Mouse (Mus musculus) embryonic facial prominence, embryonic 14.5 days (tissue): ENCODE data around the gene Gatd1. TPM values are rescaled to one million over a fixed set of nuclear protein-coding genes. Genes with fewer than 3 reads are reported as not detected.

Source experiments
- ATAC-seq: fragments of 200-750 bp; cut with Nextera tagmentation; 2 replicates; pipeline ENCODE4 v1.8.0; 2017; ENCODE audit warnings: low read depth, moderate number of reproducible peaks, moderate TSS enrichment
- DNase-seq: peaks from one replicate; pipeline ENCODE4 v3.0.0-alpha.2; 2015; ENCODE audit warnings: low spot score
- H3K27ac ChIP-seq: fragments of 300-500 bp; sonication (generic); replicated peaks from 2 replicates; pipeline ENCODE4 v1.5.1; 2014; ENCODE audit warnings: low read depth, mild to moderate bottlenecking, low read length, moderate library complexity
- H3K27me3 ChIP-seq: fragments of 300-500 bp; sonication (generic); replicated peaks from 2 replicates; pipeline ENCODE4 v1.6.1; 2014; ENCODE audit warnings: low read length; ENCODE audit not compliant: control insufficient read depth, insufficient read depth
- H3K36me3 ChIP-seq: fragments of 300-500 bp; sonication (generic); 2 replicates; pipeline ENCODE4 v1.6.1; 2014; ENCODE audit warnings: low read length, mixed read lengths; ENCODE audit not compliant: control insufficient read depth, insufficient read depth
- H3K4me1 ChIP-seq: fragments of 300-500 bp; sonication (generic); 2 replicates; pipeline ENCODE4 v1.6.1; 2014; ENCODE audit warnings: antibody characterized with exemption, low read length; ENCODE audit not compliant: control insufficient read depth, insufficient read depth
- H3K4me2 ChIP-seq: fragments of 300-500 bp; sonication (generic); 2 replicates; pipeline ENCODE4 v1.6.1; 2014; ENCODE audit warnings: low read depth, mild to moderate bottlenecking, low read length, moderate library complexity, mixed read lengths
- H3K4me3 ChIP-seq: fragments of 300-500 bp; sonication (generic); 2 replicates; pipeline ENCODE4 v1.5.1; 2014; ENCODE audit warnings: low read depth, mild to moderate bottlenecking, low read length
- H3K9ac ChIP-seq: fragments of 300-500 bp; sonication (generic); 2 replicates; pipeline ENCODE4 v1.6.1; 2014; ENCODE audit warnings: low read depth, mild to moderate bottlenecking, low read length, moderate library complexity, mixed read lengths
- H3K9me3 ChIP-seq: fragments of 300-500 bp; sonication (generic); 2 replicates; pipeline ENCODE4 v1.6.1; 2016; ENCODE audit warnings: low read length; ENCODE audit not compliant: control insufficient read depth
- WGBS: fragments of 180-500 bp; shearing (Covaris S2); extraction: QIAGEN DNeasy Blood & Tissue Kit; methylation state at CpG from one replicate; pipeline ENCODE4 v1.1.7; 2014; 5-methylcytosine and 5-hydroxymethylcytosine counted together
- polyA plus RNA-seq: library from polyadenylated mRNA; unstranded; fragments of >200 nt; fragmentation: Nextera tagmentation; extraction: Ambion mirVana; gene quantifications from 2 replicates; pipeline ENCODE4 v1.2.1, GENCODE M21; 2014

Gatd1 gene
- 37.1 and 51.1 TPM in 2 replicates for polyA plus RNA-seq

DNA sequence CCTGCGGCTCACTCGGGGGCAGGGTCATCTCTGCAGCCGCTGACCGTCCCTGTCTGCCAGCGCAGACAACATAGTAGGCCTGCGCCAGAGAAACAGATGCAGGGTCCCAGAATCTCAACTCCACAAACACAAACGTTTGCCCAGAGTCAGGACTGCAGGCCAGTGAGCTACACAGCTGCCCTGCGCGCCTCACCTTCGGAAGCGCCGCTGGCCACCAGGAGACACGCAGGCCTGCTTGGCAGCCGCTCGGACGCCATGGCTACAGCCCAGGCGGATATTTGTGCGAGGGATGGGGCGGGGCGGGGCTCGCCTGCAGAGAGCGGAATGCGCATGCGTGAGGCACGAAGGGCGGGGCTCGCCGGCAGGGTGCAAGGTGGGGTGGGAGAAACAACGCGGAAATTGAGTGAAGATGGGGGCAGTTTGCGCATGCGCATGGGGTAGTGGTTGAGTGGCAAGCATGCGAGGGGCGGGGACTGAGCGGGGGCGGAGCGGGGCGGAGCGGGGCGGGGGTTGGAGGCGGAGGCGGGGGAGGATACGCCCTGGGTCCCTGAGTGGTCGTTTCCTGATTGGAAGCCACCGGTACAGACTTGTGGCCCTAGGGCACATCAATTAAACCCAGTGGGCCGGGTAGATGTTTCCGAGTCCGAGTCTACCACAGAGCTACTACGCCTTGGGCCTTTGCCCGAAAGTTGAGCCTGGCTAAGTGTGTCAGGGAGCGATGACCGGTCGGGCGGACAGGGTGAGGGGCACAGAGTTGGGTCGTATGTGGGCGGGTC, at the start of gene Gatd1:
TSS of gene Gatd1 (minus strand) at position 328 of the 776 bp plus-strand sequence.
- Histone ChIP-seq H3K9ac (peak within 1 kb of the TSS; percentile 92), H3K27ac (peak within 1 kb of the TSS; percentile 78), H3K9me3 (no peaks in the 10 kb centered on the region), H3K4me3 (peak within 1 kb of the TSS; percentile 86), H3K36me3 (peaks cover 27% of the 10 kb centered on the region), H3K4me1 (no peaks in the 10 kb centered on the region), H3K27me3 (no peaks in the 10 kb centered on the region), H3K4me2 (peak within 1 kb of the TSS; percentile 92)
- DNase-seq (peak; percentile 99), ATAC-seq (peak; percentile 93)
- 0% methylated on average over 36 of the region's 56 CpGs for WGBS

GRCm38 (mm10) chr7:141462333-141462821, 48.4 kb upstream of the Gatd1 start:
- Histone ChIP-seq H3K27me3 (peaks cover 69% of the 10 kb centered on the region), H3K4me3 (peak overlapping the region; percentile 38), H3K4me1 (peaks cover 31% of the 10 kb centered on the region), H3K9ac (peak overlapping the region; percentile 54; the same call in 1 of the 2 replicates), H3K27ac (no peak overlapping the region), H3K9me3 (no peaks in the 10 kb centered on the region), H3K36me3 (no peaks in the 10 kb centered on the region), H3K4me2 (peak overlapping the region; percentile 70)
- ATAC-seq: no peak
- WGBS: 4% methylated on average over 5 of the region's 5 CpGs
- DNase-seq: no peak

DNA sequence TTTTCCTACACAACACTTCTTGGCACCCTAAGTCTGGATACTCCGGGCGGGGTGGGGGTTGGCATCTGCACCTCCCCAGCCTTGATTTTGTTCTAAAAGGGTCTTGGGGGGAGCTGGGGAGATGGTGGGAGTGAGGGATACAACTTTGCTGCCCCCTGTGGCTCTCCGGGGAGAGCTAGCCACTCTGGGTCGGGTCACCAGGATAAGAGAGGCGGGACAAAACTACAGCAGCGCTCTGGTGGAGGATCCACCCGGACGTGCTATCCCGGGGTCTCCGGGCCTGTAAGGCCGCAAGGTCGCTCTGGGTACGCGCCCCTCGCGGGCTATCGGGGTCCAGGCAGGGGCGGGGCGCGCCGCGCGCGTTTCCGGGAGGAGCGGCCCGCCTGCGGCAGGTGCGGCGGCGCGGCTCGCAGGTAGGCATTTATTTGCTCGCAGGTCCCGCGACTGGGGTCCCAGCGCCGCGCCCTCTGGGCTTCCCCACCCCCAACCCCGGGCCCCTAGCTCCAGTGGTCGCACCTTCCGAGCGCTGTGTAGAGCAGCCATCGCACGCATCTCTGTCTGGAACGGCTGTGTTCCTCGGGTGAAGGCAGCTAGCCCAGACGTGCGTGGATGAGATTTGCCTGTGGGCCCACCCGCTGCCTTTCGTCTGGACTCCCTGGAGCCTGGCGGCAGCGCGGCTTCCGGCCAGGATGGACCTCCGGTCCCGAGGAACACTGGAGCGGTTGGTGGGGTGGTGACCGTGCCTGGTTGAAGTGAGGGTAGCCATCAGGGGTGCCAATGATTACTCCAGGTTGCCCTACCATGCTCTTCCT, 47.8 kb upstream of the Gatd1 start:
- H3K4me1 ChIP-seq: peaks cover 26% of the 10 kb centered on the region
- H3K36me3 ChIP-seq: no peaks in the 10 kb centered on the region
- no peak for DNase-seq
- ATAC-seq: no peak
- WGBS: 4% methylated on average over 27 of the region's 59 CpGs
- H3K4me2 ChIP-seq: peak overlapping the region; percentile 70
- H3K27me3 ChIP-seq: peaks cover 69% of the 10 kb centered on the region
- peak overlapping the region; percentile 54 for H3K9ac ChIP-seq
- H3K9me3 ChIP-seq: no peaks in the 10 kb centered on the region
- no peak overlapping the region for H3K27ac ChIP-seq
- H3K4me3 ChIP-seq: peak overlapping the region; percentile 38

DNA sequence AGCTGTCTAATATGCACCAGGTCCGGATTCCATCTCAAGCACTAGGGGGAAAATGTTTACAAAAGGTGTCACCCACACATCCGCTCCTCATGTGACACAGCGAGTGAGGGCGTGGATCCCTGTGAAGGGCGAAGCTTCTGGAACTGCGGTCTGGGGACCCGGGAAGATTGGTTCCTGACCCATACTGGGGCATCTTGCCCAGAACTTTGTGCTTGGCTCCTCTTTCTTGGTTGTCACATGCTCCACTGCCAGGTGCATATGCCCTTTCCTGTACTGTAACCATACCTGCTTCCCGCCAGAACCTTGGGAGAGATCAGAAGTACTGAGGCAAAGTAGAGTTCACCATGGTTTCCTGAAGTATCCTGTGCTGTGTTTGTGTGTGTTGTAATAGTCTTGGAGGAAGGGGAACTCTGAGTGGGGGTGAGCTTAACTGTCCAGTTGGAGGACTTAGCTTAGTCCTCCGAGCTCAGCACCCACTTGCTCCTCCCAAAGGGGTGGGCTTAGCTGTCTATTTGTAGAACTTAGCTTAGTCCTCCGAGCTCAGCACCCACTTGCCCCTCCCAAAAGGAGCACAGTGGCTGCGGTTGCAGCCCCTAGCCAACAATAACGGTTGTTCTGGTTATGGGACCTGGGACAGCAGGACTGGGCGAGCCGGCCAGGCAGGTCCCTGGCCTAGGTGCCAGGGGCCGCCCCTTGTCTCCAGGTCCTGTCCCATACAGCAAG, 46.6 kb upstream of the Gatd1 start, which contains the start of gene Cracr2b:
TSS of gene Cracr2b (plus strand) at position 704 of the 723 bp plus-strand sequence.
- no peak within 1 kb of the TSS for H3K27ac ChIP-seq
- ATAC-seq: no peak
- peak within 1 kb of the TSS; percentile 38 for H3K4me3 ChIP-seq
- peak within 1 kb of the TSS; percentile 54 for H3K9ac ChIP-seq
- no peaks in the 10 kb centered on the region for H3K9me3 ChIP-seq
- 73% methylated on average over 15 of the region's 15 CpGs for WGBS
- DNase-seq: no peak
- peak within 1 kb of the TSS; percentile 70 for H3K4me2 ChIP-seq
- peaks cover 21% of the 10 kb centered on the region for H3K4me1 ChIP-seq
- H3K36me3 ChIP-seq: no peaks in the 10 kb centered on the region
- H3K27me3 ChIP-seq: peaks cover 63% of the 10 kb centered on the region

DNA sequence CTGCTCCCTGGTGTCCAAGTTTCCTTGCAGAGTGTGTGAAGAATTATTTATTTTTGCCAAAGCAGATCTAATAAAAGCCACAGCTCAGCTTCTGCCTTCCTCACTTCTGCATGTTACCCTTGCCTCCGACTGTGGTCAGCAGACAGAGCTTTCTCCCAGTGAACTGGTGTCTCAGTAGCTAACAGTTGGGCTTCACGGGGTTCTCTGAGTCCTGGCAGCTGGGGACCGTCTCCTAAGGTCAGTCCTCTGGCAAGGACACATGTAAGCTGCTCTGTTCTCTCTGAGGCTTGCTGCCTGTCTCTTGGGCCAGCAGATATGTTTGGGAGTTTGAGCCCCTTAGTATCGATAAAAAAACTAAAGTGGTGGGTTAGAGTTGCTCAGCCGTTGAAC, 46.1 kb upstream of the Gatd1 start:
- no peak overlapping the region for H3K4me3 ChIP-seq
- H3K4me1 ChIP-seq: peaks cover 16% of the 10 kb centered on the region
- H3K9me3 ChIP-seq: no peaks in the 10 kb centered on the region
- no peak for ATAC-seq
- peaks cover 57% of the 10 kb centered on the region for H3K27me3 ChIP-seq
- no peak overlapping the region for H3K4me2 ChIP-seq
- WGBS: 64% methylated on average over 5 of the region's 5 CpGs
- no peaks in the 10 kb centered on the region for H3K36me3 ChIP-seq
- no peak for DNase-seq
- H3K9ac ChIP-seq: no peak overlapping the region
- no peak overlapping the region for H3K27ac ChIP-seq

DNA sequence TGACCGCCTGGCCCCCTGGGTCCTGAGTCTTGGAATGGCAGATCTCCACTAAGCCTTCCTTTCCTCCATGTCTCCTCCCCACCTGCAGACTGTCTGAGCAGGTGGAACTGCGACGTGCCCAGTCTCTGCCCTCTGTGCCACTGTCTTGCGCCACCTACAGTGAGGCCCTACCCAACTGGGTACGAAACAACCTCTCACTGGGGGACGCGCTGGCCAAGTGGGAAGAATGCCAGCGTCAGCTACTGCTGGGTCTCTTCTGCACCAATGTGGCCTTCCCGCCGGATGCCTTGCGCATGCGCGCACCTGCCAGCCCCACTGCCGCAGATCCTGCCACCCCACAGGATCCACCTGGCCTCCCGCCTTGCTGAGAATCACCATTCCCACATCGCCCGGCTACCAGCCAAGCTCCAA, 45.4 kb upstream of the Gatd1 start:
- no peak overlapping the region for H3K4me2 ChIP-seq
- no peaks in the 10 kb centered on the region for H3K36me3 ChIP-seq
- no peak for DNase-seq
- H3K27me3 ChIP-seq: peaks cover 50% of the 10 kb centered on the region
- H3K9me3 ChIP-seq: no peaks in the 10 kb centered on the region
- H3K27ac ChIP-seq: no peak overlapping the region
- 88% methylated on average over 17 of the region's 17 CpGs for WGBS
- ATAC-seq: no peak
- no peak overlapping the region for H3K4me3 ChIP-seq
- peaks cover 9% of the 10 kb centered on the region; the same call in 1 of the 2 replicates for H3K4me1 ChIP-seq
- no peak overlapping the region for H3K9ac ChIP-seq

DNA sequence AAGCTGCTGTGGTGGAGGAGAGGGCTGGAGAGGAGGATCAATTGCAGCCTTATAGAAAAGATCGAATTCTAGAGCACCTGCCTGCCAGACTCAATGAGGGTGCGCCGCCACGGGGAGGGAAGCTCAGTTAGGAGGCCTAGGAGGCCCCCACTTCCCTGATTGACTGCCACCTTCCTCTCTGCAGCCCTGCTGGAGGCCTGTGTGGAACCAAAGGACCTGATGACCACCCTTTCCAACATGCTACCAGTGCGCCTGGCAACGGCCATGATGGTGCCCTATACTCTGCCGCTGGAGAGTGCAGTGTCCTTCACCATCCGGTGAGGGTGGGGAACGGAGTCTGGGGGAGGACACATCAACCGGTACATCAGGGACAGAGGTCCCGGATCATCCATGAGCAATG, 44.7 kb upstream of the Gatd1 start:
- Histone ChIP-seq H3K4me2 (no peak overlapping the region), H3K36me3 (no peaks in the 10 kb centered on the region), H3K4me1 (0 out of 2 replicates have a peak, but pooled peaks cover 8% of the 10 kb centered on the region), H3K4me3 (no peak overlapping the region), H3K27ac (no peak overlapping the region), H3K9ac (no peak overlapping the region), H3K27me3 (peaks cover 44% of the 10 kb centered on the region), H3K9me3 (no peaks in the 10 kb centered on the region)
- WGBS: 89% methylated on average over 11 of the region's 11 CpGs
- DNase-seq: no peak
- ATAC-seq: no peak
